Mouse (Mus musculus) hindbrain, embryonic 14.5 days (tissue): ENCODE data around the gene Mettl7a2. TPM values are rescaled to one million over a fixed set of nuclear protein-coding genes. Genes with fewer than 3 reads are reported as not detected.

Experiments
- ATAC-seq: fragments of 200-750 bp; cut with Nextera tagmentation; 2 replicates; pipeline ENCODE4 v1.8.0; 2017; ENCODE audit warnings: moderate number of reproducible peaks, mild to moderate bottlenecking, moderate TSS enrichment, moderate library complexity; ENCODE audit not compliant: low FRiP score
- DNase-seq: peaks from one replicate; pipeline ENCODE4 v3.0.0-alpha.2; 2015; ENCODE audit warnings: low spot score
- H3K27ac ChIP-seq: fragments of 300-500 bp; sonication (generic); 2 replicates; pipeline ENCODE4 v1.5.1; 2014; ENCODE audit warnings: mild to moderate bottlenecking, moderate library complexity
- H3K27me3 ChIP-seq: fragments of 300-500 bp; sonication (generic); 2 replicates; pipeline ENCODE4 v1.6.1; 2014; ENCODE audit warnings: mild to moderate bottlenecking, low read length, mixed read lengths; ENCODE audit not compliant: control insufficient read depth, insufficient read depth
- H3K36me3 ChIP-seq: fragments of 300-500 bp; sonication (generic); replicated peaks from 2 replicates; pipeline ENCODE4 v1.6.1; 2014; ENCODE audit not compliant: control insufficient read depth, insufficient read depth
- H3K4me1 ChIP-seq: fragments of 300-500 bp; sonication (generic); replicated peaks from 2 replicates; pipeline ENCODE4 v1.6.1; 2014; ENCODE audit warnings: antibody characterized with exemption, low read length, mixed read lengths; ENCODE audit not compliant: control insufficient read depth, insufficient read depth
- H3K4me2 ChIP-seq: fragments of 300-500 bp; sonication (generic); replicated peaks from 2 replicates; pipeline ENCODE4 v1.6.1; 2014; ENCODE audit warnings: mild to moderate bottlenecking, moderate library complexity
- H3K4me3 ChIP-seq: fragments of 300-500 bp; sonication (generic); replicated peaks from 2 replicates; pipeline ENCODE4 v1.5.1; 2014; ENCODE audit warnings: mild to moderate bottlenecking, low read length
- H3K9ac ChIP-seq: fragments of 300-500 bp; sonication (generic); 2 replicates; pipeline ENCODE4 v1.6.1; 2014
- H3K9me3 ChIP-seq: fragments of 300-500 bp; sonication (generic); 2 replicates; pipeline ENCODE4 v1.6.1; 2016; ENCODE audit warnings: low read length; ENCODE audit not compliant: control insufficient read depth
- whole genome bisulfite sequencing: fragments of 180-500 bp; shearing (Covaris S2); extraction: QIAGEN DNeasy Blood & Tissue Kit; methylation state at CpG from one replicate; pipeline ENCODE4 v1.1.7; 2014; 5-methylcytosine and 5-hydroxymethylcytosine counted together
- polyA plus RNA-seq: library from polyadenylated mRNA; unstranded; fragments of >200 nt; fragmentation: Nextera tagmentation; extraction: Ambion mirVana; gene quantifications from 2 replicates; pipeline ENCODE4 v1.2.1, GENCODE M21; 2014

Gene Mettl7a2
- polyA plus RNA-seq, 1 experiment from 2014 or later, result not detected

DNA sequence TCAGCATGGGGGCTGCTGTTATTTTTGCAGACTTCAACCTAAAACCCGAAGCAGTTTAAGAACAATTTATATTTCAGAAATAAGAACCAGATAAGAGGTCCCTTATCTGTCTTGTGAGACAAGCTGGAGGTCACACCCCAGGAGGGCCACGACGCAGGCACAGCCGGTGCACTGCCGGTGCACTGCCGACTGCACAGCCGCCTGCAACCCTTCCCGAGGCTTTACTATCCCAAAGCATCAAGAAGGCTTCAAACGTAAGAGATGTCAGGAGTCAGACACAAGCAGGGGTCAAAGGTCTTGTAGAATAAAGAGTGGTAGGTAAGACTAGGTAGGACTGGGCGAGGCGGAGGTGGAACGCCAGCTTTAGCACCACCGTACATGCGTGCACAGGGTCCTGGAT, 49.3 kb downstream of the Mettl7a2 start:
- no peak for DNase-seq
- Histone ChIP-seq H3K27me3 (no peaks in the 10 kb centered on the region), H3K27ac (no peak overlapping the region), H3K4me2 (no peak overlapping the region), H3K4me1 (no peaks in the 10 kb centered on the region), H3K4me3 (no peak overlapping the region), H3K9me3 (no peaks in the 10 kb centered on the region), H3K9ac (no peak overlapping the region), H3K36me3 (peaks cover 93% of the 10 kb centered on the region)
- 93% methylated on average over 14 of the region's 14 CpGs for WGBS
- no peak for ATAC-seq

- H3K4me1 ChIP-seq, result no peaks in the 10 kb centered on the region
- 82% methylated on average over 4 of the region's 4 CpGs for WGBS
- H3K36me3 ChIP-seq, result peaks cover 93% of the 10 kb centered on the region
- no peak overlapping the region for H3K9ac ChIP-seq
- H3K27ac ChIP-seq, result no peak overlapping the region
- H3K27me3 ChIP-seq, result no peaks in the 10 kb centered on the region
- no peak for DNase-seq
- no peak overlapping the region for H3K4me3 ChIP-seq
- H3K9me3 ChIP-seq, result no peaks in the 10 kb centered on the region
- H3K4me2 ChIP-seq, result no peak overlapping the region
- no peak for ATAC-seq
Measured at GRCm38 (mm10) chr15:100402798-100403197, 49.8 kb downstream of the Mettl7a2 start.

DNA sequence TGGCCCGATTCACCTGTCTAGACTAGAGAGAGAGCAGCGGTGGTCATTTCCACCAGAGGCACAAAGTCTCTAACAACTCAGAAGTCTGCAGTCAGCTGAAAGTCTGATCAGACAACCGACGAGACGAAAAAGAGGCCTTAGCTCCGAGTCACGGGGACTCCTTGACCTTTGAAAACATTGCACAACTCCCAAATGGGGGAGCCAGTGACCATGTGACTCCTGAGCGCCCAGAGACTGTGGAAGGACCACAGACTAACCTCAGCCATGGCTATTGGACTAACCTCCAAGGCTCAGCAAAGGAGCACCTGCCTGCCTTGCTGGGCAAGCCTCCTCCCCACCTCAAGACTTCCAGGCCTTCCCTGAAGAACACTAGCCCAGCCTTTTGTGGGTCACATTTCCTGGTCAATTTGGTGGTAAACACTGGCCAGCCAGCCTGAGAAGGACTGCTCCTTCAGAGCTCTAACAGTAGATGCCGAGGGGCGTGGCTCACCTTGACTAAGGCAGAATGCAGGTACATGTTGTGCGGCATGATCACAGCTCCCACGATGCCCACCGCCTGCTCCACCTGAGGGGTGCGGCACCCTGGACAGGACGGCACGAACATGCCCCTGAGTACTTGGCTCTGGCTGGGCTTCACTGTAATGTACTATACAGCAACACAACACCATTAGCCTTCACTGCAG, 50.5 kb downstream of the Mettl7a2 start:
- H3K4me1 ChIP-seq, result no peaks in the 10 kb centered on the region
- no peak for ATAC-seq
- H3K4me2 ChIP-seq, result no peak overlapping the region
- 93% methylated on average over 16 of the region's 16 CpGs for WGBS
- H3K9me3 ChIP-seq, result no peaks in the 10 kb centered on the region
- no peak overlapping the region for H3K9ac ChIP-seq
- no peak for DNase-seq
- H3K27ac ChIP-seq, result no peak overlapping the region
- H3K4me3 ChIP-seq, result no peak overlapping the region
- peaks cover 93% of the 10 kb centered on the region for H3K36me3 ChIP-seq
- no peaks in the 10 kb centered on the region for H3K27me3 ChIP-seq

DNA sequence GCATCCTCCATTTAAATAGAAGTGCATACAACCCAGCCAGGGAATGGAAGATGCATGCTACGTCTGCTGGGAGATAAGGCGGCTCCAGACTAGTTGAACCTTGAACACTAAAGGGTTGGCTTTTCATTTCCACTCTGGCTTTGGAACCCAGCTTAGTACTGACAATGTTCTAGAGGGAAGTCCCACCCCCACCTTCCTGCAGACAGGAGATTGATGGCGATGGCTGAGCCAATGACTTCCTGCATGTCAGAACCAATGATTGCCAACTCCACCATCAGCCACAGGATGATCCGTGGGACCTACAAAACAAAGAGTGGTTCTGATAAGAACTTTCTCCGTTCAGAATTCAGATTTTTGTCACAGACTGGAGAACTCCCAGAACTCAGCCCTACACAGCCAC, 53.1 kb downstream of the Mettl7a2 start:
- Histone ChIP-seq H3K27ac (no peak overlapping the region), H3K36me3 (peaks cover 90% of the 10 kb centered on the region), H3K9me3 (no peaks in the 10 kb centered on the region), H3K4me3 (no peak overlapping the region), H3K9ac (no peak overlapping the region), H3K27me3 (no peaks in the 10 kb centered on the region), H3K4me2 (no peak overlapping the region), H3K4me1 (no peaks in the 10 kb centered on the region)
- 88% methylated on average over 5 of the region's 5 CpGs for WGBS
- no peak for DNase-seq
- no peak for ATAC-seq

DNA sequence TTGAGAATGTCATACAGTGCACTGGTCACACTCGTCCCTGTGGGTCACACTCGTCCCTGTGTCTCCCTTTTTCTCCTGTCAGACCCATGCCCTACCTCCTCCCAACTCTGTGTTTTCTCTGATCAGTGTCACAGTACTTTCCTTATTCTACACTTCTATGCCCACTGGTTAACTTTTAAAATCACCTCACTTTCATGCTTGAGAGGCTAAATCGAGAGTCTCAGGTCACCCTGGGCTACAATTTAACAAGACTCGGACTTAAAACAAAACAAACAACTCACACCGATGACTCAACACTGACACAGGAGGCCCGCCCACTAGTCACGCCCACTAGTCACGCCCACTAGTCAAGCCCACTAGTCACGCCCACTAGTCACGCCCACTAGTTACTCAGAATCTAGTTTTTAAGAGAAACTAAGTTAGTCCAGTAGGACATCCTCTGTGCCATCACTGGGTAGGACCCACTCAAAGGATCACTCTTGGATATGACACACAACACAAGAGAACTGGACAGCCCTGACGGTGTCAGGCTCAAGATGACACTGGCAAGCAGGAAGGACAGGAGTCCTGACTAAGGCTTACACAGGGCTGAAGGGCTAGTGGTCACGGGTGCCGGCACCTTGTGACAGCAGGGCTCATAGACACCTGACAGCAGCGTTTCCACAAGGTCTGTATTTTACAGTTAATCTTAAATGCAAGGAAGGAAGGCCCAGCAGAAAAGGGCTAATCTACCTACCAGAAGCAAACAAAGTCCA, 58.1 kb downstream of the Mettl7a2 start:
- Histone ChIP-seq H3K27me3 (no peaks in the 10 kb centered on the region), H3K4me2 (no peak overlapping the region), H3K27ac (no peak overlapping the region), H3K4me3 (no peak overlapping the region), H3K9ac (no peak overlapping the region), H3K4me1 (no peaks in the 10 kb centered on the region), H3K9me3 (no peaks in the 10 kb centered on the region), H3K36me3 (peaks cover 41% of the 10 kb centered on the region)
- no peak for ATAC-seq
- no peak for DNase-seq
- WGBS, result 59% methylated on average over 14 of the region's 14 CpGs

Other genes with a start within 250 kb of the Mettl7a2 start
- 12.2 and 13.2 TPM in 2 replicates for gene Atf1, start 125.4 kb upstream of the Mettl7a2 start, polyA plus RNA-seq
- not detected in 2 replicates for gene Tmprss12, start 72.4 kb upstream of the Mettl7a2 start, polyA plus RNA-seq
- gene Mettl7a1, start 49.1 kb upstream of the Mettl7a2 start, polyA plus RNA-seq, result 2.1 and 3.1 TPM in 2 replicates
- not detected in 2 replicates for gene Mettl7a3, start 18.3 kb upstream of the Mettl7a2 start, polyA plus RNA-seq
- gene Methig1, start 51 bp upstream of the Mettl7a2 start, polyA plus RNA-seq, result 0.27 TPM in 1 of 2 replicates, not detected in the other
- gene Higd1c, start 11.3 kb downstream of the Mettl7a2 start, polyA plus RNA-seq, result not detected in 2 replicates
- 0.13 and 0.15 TPM in 2 replicates for gene Gm5475, start 68.9 kb downstream of the Mettl7a2 start, polyA plus RNA-seq
- 18.5 and 18.6 TPM in 2 replicates for gene Slc11a2, start 71.9 kb downstream of the Mettl7a2 start, polyA plus RNA-seq
- gene Letmd1, start 115.8 kb downstream of the Mettl7a2 start, polyA plus RNA-seq, result 49.8 and 52.1 TPM in 2 replicates
- 43.1 and 46.1 TPM in 2 replicates for gene Csrnp2, start 142.3 kb downstream of the Mettl7a2 start, polyA plus RNA-seq
- gene Tfcp2, start 198.8 kb downstream of the Mettl7a2 start, polyA plus RNA-seq, result 28.7 and 33.3 TPM in 2 replicates
- gene Pou6f1, start 246.8 kb downstream of the Mettl7a2 start, polyA plus RNA-seq, result 41.7 and 43.3 TPM in 2 replicates